Mouse (Mus musculus) embryo, embryonic 9.5 days (tissue): ENCODE results near the gene D630039A03Rik.
A peak's percentile ranks its signal among the peaks of the same experiment; 100 is the strongest.

Experiments
- DNase-seq: peaks from one replicate; pipeline ENCODE4 v3.0.0-alpha.2; 2017; ENCODE audit errors: extremely low spot score

D630039A03Rik gene

GRCm38 (mm10) chr4:57927464-57928205 lies 11.5 kb upstream of the D630039A03Rik start:
- no peak for DNase-seq

DNA sequence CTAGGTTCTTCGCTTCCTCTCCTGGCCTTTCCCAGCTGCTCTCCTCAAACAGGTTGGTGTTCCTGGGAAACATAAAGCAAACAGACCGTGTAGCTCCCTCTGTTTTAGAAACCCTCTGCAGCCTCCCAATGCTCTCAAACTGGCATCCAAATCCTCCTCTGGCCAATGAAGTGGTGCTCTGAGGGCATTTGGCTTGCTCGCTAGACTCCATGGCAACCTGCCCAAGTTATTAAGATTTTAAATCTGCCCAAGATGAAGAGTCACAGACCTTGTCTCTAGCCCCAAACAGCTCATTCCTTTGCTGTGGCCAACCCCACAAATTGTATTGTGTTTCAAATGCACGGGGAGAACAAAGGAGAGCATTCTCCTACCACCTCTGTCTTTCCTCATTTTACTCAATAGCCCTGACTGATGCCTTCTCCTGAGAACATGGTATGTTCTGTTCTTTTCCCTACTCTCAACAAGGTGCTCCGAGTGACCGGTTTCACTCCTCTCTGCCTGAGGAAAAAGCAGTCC lies 8.5 kb upstream of the D630039A03Rik start:
- no peak for DNase-seq

GRCm38 (mm10) chr4:57922171-57922570 lies 6.1 kb upstream of the D630039A03Rik start:
- no peak for DNase-seq

DNA sequence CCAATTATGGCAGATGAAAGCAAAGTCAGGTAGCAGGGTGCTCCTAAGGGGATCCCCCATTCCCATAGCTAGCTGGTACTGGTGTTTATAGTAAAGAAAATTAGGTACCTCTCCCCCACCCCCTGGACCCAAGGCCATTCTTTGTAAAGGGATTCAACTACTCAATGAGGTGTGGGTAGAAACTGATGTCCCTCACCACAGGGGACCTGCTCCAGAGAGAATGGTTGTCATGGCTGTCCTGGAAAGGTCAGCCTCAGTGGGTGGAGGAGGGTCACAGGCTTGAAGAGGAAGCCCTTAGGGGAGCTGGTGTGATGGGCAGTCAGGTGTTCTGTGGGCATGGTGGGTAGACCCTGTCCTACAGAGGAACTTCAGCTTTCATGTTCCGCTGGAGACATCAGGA lies 4.4 kb upstream of the D630039A03Rik start:
- DNase-seq = no peak

DNA sequence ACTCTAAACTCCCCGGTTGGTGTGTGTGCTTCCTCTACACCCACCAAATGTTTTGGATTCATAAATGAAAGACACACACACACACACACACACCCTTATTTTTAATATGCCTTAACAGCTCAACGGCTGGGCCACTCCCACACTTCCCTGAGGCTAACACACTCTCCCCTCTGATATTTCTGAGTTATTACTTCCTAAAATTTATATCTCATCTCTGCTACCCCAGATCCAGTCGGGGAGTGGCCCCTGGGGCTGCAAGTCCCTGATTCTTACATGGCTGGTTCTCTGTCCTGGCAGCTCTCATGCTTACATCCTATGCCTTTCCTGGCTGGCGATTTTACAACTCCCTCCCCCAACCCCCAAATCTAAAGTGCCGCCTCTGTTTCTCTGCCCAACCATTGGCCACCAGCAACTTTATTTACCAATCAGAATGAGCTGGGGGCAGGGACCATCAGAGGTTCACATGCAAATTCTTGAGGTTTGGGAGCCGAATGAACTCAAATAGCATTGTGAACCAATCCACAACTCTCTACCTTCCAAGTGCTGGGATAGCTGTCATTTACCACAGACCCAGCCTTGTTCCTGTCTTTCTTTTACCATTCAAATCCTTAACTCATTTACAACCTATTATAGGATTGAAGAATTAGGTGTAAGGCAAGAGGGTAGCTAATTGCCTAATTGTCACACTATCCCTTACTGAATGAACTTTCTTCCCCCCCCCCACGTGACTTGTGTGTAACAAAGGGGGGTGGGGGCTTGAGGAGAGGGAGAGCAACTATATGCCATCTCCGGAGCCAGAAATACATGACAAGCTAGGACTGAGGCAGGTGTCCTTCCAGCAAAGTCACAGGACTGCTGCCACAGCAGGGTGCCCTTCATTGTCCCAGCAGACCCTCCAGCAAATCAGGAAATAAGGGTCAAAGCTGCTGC lies 3.7 kb upstream of the D630039A03Rik start:
- peak; percentile 35 for DNase-seq

DNA sequence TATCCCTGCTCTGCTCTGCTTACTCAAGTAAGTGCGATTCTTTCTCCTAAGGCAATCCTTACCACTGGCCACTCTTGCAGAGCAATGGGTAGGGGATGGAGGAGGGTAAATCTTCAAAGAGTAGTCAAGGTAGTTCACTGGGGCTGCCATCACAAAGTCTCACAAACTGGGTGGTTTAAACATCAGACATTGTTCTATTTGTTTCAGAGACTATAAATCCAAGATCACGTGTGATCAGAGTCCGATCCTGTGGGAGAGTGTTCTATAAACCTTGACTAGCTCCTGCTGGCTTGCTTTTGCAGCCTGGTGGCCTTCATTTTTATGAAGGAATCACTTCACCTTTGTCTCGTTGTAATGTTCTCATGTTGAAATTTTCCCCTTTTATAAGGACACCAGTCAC lies 614 bp upstream of the D630039A03Rik start:
- DNase-seq = no peak

- DNase-seq = no peak
These were observed 706 bp downstream of the D630039A03Rik start for GRCm38 (mm10) chr4:57915216-57915965.

DNA sequence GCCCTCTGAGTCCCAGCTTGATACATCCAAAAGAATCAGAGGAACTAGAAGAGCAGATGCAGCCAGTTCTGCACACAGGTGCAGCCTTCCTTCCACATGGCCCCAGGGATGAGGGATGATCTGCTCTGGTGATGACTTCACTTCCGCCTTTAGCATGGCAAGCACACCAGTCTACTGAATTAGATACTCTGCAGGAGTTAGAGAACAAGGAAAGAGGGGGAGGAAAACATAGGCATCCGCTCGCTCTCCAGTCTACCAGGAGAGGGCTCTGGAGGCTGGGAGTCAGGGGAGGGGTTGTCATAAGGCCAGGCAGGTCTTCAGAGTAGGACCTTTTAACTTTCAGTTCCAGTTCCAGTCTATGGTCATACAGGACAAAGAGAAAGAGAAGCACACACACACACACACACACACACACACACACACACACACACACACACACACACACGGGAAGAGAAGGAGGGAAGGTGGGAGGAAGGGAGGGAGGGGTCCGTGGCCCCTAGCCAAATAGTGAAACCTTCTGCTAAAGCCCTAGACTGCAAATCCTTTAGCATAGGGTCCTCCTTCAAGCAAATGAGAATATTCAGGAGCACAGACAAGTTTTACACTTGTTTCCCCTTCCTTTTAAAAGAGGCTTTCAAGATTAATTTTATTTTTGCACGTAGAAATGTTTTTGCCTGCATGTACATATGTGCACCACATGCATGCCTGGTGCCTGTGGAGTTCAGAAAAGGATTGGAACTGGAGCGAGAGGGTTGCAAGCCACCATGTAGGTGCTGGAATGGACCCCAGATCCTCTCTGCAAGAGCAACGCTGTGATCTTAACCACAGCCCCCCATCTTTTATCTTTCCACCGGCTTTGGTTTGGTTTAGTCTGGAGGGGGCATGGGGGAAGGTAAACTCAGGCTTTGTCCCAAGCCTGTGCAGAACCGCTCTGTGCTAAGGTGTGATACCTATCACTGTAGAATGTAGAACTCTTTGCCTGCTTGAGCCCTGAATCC lies 1.6 kb downstream of the D630039A03Rik start:
- DNase-seq = no peak

DNA sequence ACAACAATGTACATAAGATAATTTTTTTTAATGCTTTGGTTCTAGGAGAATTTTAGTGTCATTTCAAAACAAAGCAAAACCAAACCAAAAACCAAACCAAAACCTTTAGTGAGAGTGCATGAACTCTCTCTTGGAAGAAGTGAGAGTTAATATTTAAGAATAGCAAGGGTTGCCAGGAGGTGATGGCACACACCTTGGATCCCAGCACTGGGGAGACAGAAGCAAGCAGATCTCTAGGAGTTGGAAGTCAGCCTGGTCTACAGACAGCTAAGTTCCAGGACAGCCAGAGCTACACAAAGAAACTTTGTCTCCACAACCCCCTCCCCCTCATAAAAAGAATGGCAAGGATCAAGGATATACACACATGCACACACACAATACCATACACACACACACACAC lies 3.1 kb downstream of the D630039A03Rik start:
- DNase-seq = no peak

- DNase-seq = no peak
These were observed 7.2 kb downstream of the D630039A03Rik start for GRCm38 (mm10) chr4:57908860-57909259.

DNA sequence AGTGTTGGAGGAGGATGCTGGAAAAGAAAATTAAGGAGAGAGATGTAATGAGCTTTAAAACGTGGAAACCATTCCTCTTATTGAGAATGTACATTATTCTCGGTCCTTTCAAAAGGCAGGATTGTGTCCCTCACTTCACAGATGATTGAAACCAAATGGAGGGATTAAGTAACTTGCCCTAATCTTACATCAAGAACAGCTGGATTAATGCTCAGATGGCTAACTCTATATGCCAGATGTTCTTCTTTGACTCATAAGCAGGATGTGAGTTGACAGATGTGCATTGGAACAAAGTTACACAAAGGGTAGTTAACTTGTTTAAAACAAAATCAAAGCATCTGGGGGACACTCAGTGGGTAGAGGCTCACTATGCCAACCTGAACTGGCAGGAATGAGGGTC lies 9.4 kb downstream of the D630039A03Rik start:
- no peak for DNase-seq

GRCm38 (mm10) chr4:57904638-57905037 lies 11.5 kb downstream of the D630039A03Rik start:
- no peak for DNase-seq

- DNase-seq = peak; percentile 70
These were observed 11.9 kb downstream of the D630039A03Rik start for GRCm38 (mm10) chr4:57904211-57904610.

- no peak for DNase-seq
These were observed 13.5 kb downstream of the D630039A03Rik start for GRCm38 (mm10) chr4:57902619-57903018.

GRCm38 (mm10) chr4:57901210-57901609 lies 14.9 kb downstream of the D630039A03Rik start:
- DNase-seq = peak; percentile 48

DNA sequence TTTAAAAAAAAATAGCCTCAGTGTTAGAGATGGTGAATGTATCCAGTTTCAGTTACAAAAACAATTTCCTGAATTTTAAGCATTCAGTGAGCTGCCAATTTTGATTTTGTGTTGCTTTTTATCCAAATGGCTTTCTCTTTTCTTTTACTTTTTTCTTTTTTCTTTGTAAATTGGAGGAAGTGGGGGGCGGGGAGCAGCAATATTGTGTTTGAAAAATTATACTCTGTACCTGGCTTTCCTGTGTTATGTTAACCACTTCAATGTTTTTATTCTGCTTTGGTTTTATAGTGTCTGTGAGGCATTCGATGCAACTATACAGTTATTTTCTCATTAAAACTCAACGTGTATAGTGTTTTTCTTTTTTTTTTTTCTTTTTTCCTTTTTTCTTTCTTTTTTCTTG lies 19.5 kb downstream of the D630039A03Rik start:
- DNase-seq = no peak

- DNase-seq = no peak
These were observed 20.2 kb downstream of the D630039A03Rik start for GRCm38 (mm10) chr4:57895902-57896301.

GRCm38 (mm10) chr4:57895140-57895539 lies 21.0 kb downstream of the D630039A03Rik start:
- no peak for DNase-seq

- no peak for DNase-seq
These were observed 24.0 kb downstream of the D630039A03Rik start for GRCm38 (mm10) chr4:57892001-57892586.

- DNase-seq = no peak
These were observed 26.3 kb downstream of the D630039A03Rik start for GRCm38 (mm10) chr4:57889773-57890172.
